Mouse (Mus musculus) liver, adult 2 months (tissue): ENCODE results near the gene Zfyve19. TPM values are rescaled to one million over a fixed set of nuclear protein-coding genes. Genes with fewer than 3 reads are reported as not detected.

ENCODE experiments used
- DNase-seq: peaks from one replicate; pipeline ENCODE4 v3.0.0-alpha.2; 2011; ENCODE audit warnings: low read depth, low spot score; ENCODE audit errors: extremely low read depth
- H3K27ac ChIP-seq: fragments of 200-500 bp; replicated peaks from 2 replicates; pipeline ENCODE4 v1.5.1; 2012; ENCODE audit warnings: low read depth, mild to moderate bottlenecking, control low read depth, inconsistent platforms, low read length; ENCODE audit not compliant: insufficient read depth
- H3K27me3 ChIP-seq: fragments of 200-500 bp; 2 replicates; pipeline ENCODE4 v1.6.1; 2012; ENCODE audit warnings: mild to moderate bottlenecking, moderate library complexity, low read length, inconsistent platforms; ENCODE audit not compliant: control insufficient read depth, insufficient read depth
- H3K36me3 ChIP-seq: fragments of 200-500 bp; 2 replicates; pipeline ENCODE4 v1.6.1; 2012; ENCODE audit warnings: low read length, inconsistent platforms; ENCODE audit not compliant: control insufficient read depth, insufficient read depth
- H3K4me1 ChIP-seq: fragments of 200-500 bp; 2 replicates; pipeline ENCODE4 v1.6.1; 2011; ENCODE audit warnings: low read length; ENCODE audit not compliant: control insufficient read depth, insufficient read depth
- H3K4me3 ChIP-seq: fragments of 200-500 bp; 2 replicates; pipeline ENCODE4 v1.5.1; 2011; ENCODE audit warnings: low read depth, mild to moderate bottlenecking, control low read depth, low read length, moderate library complexity; ENCODE audit not compliant: insufficient read depth
- H3K79me2 ChIP-seq: fragments of 200-500 bp; 2 replicates; pipeline ENCODE4 v1.6.1; 2012; ENCODE audit warnings: inconsistent platforms, mild to moderate bottlenecking, low read length, moderate library complexity; ENCODE audit not compliant: control insufficient read depth, insufficient read depth
- H3K9ac ChIP-seq: fragments of 200-500 bp; 2 replicates; pipeline ENCODE4 v1.6.1; 2012; ENCODE audit warnings: low read depth, mild to moderate bottlenecking, control low read depth, inconsistent platforms, low read length
- CTCF ChIP-seq: fragments of 200-500 bp; IDR thresholded peaks from 2 replicates; pipeline ENCODE4 v1.5.1; 2011; ENCODE audit warnings: low read depth, low read length, control low read depth
- POLR2A ChIP-seq: fragments of 200-500 bp; IDR thresholded peaks from 2 replicates; pipeline ENCODE4 v1.6.1; 2011; ENCODE audit warnings: low read length, control low read depth; ENCODE audit not compliant: insufficient read depth; ENCODE audit errors: extremely low read depth
- WGBS: fragments of 180-500 bp; shearing (Covaris S2); methylation state at CpG from one replicate; pipeline ENCODE4 v1.1.7; 2018; 5-methylcytosine and 5-hydroxymethylcytosine counted together
- polyA plus RNA-seq: library from polyadenylated mRNA; depleted of rRNA; stranded (reverse); fragments of >200 nt; gene quantifications from 2 replicates; pipeline ENCODE4 v1.2.3, GENCODE M21; 2012
- total RNA-seq: library from RNA; depleted of rRNA; stranded (reverse); fragments of >200 nt; gene quantifications from 2 replicates; pipeline ENCODE4 v1.2.3, GENCODE M21; 2014

The Zfyve19 gene
- total and polyA plus RNA-seq, 2 experiments, result 15.9 to 27.2 TPM

GRCm38 (mm10) chr2:119247904-119248303 lies 39.5 kb downstream of the Zfyve19 start:
- no peaks in the 10 kb centered on the region for H3K36me3 ChIP-seq
- no peak for DNase-seq
- H3K9ac ChIP-seq, result no peak overlapping the region
- TF ChIP-seq POLR2A (no peak), CTCF (no peak)
- H3K27me3 ChIP-seq, result no peaks in the 10 kb centered on the region
- H3K27ac ChIP-seq, result no peak overlapping the region
- H3K4me1 ChIP-seq, result peaks cover 6% of the 10 kb centered on the region
- WGBS, result 90% methylated on average over 9 of the region's 9 CpGs
- H3K79me2 ChIP-seq, result no peaks in the 10 kb centered on the region
- H3K4me3 ChIP-seq, result no peak overlapping the region

- no peak overlapping the region for H3K27ac ChIP-seq
- WGBS, result 67% methylated on average over 4 of the region's 4 CpGs
- no peak overlapping the region for H3K9ac ChIP-seq
- TF ChIP-seq POLR2A (no peak), CTCF (no peak)
- no peak overlapping the region for H3K4me3 ChIP-seq
- H3K36me3 ChIP-seq, result no peaks in the 10 kb centered on the region
- DNase-seq, result no peak
- peaks cover 6% of the 10 kb centered on the region for H3K4me1 ChIP-seq
- H3K27me3 ChIP-seq, result no peaks in the 10 kb centered on the region
- H3K79me2 ChIP-seq, result no peaks in the 10 kb centered on the region
Observed at GRCm38 (mm10) chr2:119249592-119250061, 41.2 kb downstream of the Zfyve19 start.

GRCm38 (mm10) chr2:119250377-119250776 lies 42.0 kb downstream of the Zfyve19 start:
- no peak for DNase-seq
- H3K9ac ChIP-seq, result no peak overlapping the region
- TF ChIP-seq CTCF, result no peak
- H3K4me3 ChIP-seq, result no peak overlapping the region
- H3K36me3 ChIP-seq, result no peaks in the 10 kb centered on the region
- 63% methylated on average over 5 of the region's 5 CpGs for WGBS
- no peak overlapping the region for H3K27ac ChIP-seq
- peaks cover 6% of the 10 kb centered on the region for H3K4me1 ChIP-seq
- H3K79me2 ChIP-seq, result no peaks in the 10 kb centered on the region
- no peaks in the 10 kb centered on the region for H3K27me3 ChIP-seq

- WGBS, result 4% methylated on average over 11 of the region's 11 CpGs
- Histone ChIP-seq H3K9ac (peak overlapping the region; percentile 41; the same call in 1 of the 2 replicates), H3K36me3 (no peaks in the 10 kb centered on the region), H3K4me1 (peaks cover 6% of the 10 kb centered on the region), H3K4me3 (no peak overlapping the region), H3K79me2 (no peaks in the 10 kb centered on the region), H3K27ac (peak overlapping the region; percentile 76), H3K27me3 (no peaks in the 10 kb centered on the region)
- peak; percentile 80 for DNase-seq
- TF ChIP-seq POLR2A (no peak), CTCF (peak; percentile 94)
Observed at GRCm38 (mm10) chr2:119250826-119251478, 42.5 kb downstream of the Zfyve19 start.

- Histone ChIP-seq H3K27me3 (no peaks in the 10 kb centered on the region), H3K36me3 (no peaks in the 10 kb centered on the region), H3K79me2 (no peaks in the 10 kb centered on the region), H3K9ac (no peak overlapping the region), H3K27ac (no peak overlapping the region), H3K4me1 (peaks cover 6% of the 10 kb centered on the region), H3K4me3 (no peak overlapping the region)
- WGBS, result 34% methylated on average over 7 of the region's 7 CpGs
- no peak for TF ChIP-seq POLR2A
- no peak for TF ChIP-seq CTCF
- DNase-seq, result no peak
Observed at GRCm38 (mm10) chr2:119254976-119255375, 46.6 kb downstream of the Zfyve19 start.

- Histone ChIP-seq H3K27ac (no peak overlapping the region), H3K4me3 (no peak overlapping the region), H3K4me1 (no peaks in the 10 kb centered on the region), H3K9ac (no peak overlapping the region), H3K27me3 (no peaks in the 10 kb centered on the region), H3K36me3 (no peaks in the 10 kb centered on the region), H3K79me2 (no peaks in the 10 kb centered on the region)
- WGBS, result 59% methylated on average over 1 of the region's 1 CpGs
- TF ChIP-seq CTCF (no peak), POLR2A (no peak)
- DNase-seq, result no peak
Observed at GRCm38 (mm10) chr2:119260518-119260917, 52.1 kb downstream of the Zfyve19 start.
